Mouse (Mus musculus) spleen, postnatal 14 days (tissue): ENCODE measurements around the gene Gm15013.
"Not testable (repeated sequence)": the region's sequence is repeated elsewhere in the genome, so short reads cannot be mapped to it uniquely, and the experiment has no call there.

ENCODE experiments used
- DNase-seq, 2 experiments: peaks; one replicate each; pipeline ENCODE4 v3.0.0; 2021 to 2022; ENCODE audit warnings: low spot score in 2 of 2

Gene Gm15013

DNA sequence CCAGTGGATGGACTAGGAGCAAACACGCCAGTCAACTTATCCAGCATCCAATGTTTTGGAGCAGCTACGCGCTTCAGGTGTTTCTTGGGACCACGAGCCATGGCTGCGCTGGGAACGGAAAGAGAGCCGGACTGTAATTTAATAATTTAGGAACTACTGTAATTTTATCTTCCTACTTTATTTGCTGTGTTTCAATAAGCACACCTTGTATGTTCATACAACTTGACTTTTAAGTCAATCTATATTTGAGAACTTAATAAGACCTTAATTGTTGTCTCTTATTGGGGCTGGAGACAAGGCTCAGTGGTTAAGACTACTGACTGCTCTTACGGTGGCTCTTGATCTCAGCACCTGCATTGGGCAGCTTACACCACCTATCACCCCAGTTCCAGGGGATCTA lies at the start of gene Gm15013:
Gene Gm15013 (minus strand): TSS at position 101 of the 400 bp plus-strand sequence.
- no peak for DNase-seq

- no peak for DNase-seq
These were observed 48.3 kb upstream of the Gm15013 start for GRCm38 (mm10) chrX:139762546-139762945.

DNA sequence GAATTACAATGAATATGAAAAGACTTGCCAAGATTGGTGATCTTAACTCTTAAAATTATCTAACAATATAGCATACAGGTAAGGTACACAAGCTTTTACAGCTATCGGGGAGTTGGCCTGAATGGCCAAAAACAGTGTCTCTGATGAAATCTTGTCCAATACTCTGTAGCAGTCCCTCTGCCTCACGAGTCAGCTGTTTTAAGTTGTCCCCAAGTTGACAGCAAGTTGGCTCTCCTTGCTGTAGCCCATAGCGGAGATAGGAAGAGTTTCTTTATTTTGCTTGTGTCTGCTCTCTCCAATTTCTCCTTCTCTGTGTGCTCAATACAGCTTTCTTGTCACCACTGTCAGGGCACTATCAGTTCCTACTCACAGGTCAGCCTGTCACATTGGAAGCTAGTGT lies 44.4 kb upstream of the Gm15013 start:
- DNase-seq: not testable (repeated sequence)

GRCm38 (mm10) chrX:139751855-139752254 lies 37.6 kb upstream of the Gm15013 start:
- DNase-seq: peak in 1 of 2 experiments; percentile 21

DNA sequence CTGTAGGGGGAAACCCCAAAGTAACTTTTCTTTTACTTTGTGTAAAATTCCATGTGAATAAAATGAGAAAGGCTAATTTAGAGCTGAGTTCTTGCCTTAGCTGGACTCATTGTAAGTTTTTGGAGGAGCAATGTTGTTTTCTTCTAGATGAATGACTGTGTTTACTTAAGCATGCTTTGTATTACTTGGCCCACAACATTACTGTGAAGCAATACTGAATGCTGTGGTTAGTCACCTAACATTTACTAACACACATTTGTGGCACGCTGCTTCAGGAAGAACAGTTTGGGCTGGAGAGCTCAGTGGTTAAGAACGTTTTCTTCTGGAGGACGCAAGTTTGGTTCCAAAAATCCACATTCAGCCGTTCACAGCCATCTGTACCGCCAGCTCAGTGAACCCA lies 22.8 kb upstream of the Gm15013 start:
- DNase-seq: no peak

DNA sequence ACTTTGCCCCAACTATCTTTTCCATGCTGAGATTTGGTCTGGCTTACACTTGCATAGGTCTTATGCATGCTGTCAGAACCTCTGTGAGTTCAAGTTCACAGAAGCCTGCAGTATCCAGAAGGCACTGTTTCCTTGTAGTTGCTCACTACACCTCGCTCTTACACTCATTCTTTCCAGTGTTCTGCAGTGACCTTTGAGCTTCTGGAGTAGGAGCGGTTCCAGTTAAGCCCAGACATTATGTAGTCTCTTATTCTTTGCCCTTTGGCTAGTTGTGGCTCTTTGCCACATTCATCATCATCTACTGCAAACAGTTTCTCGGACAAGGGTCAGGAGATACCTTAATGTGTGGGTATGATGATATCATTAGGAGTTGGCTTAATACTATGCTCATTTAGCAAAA lies 16.3 kb upstream of the Gm15013 start:
- no peak for DNase-seq

DNA sequence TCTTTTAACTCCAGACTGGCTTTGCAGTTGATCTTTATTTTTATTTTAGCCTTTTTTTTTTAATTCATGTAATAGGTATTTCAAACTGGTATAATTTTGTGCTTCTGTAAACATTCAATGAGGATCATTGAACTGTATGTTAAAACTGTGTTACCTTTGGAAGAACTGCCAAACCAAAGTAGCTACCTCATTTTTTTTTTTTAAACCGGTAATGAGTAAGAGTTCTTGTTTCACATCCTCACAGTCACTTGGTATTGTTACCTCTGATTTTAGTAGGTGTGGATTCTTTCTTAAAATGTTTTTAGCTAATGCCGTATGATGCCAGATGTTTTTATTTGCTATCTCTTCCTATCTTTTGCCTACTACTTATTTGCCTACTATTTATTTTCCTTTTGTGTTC lies 8.1 kb upstream of the Gm15013 start:
- no peak for DNase-seq

DNA sequence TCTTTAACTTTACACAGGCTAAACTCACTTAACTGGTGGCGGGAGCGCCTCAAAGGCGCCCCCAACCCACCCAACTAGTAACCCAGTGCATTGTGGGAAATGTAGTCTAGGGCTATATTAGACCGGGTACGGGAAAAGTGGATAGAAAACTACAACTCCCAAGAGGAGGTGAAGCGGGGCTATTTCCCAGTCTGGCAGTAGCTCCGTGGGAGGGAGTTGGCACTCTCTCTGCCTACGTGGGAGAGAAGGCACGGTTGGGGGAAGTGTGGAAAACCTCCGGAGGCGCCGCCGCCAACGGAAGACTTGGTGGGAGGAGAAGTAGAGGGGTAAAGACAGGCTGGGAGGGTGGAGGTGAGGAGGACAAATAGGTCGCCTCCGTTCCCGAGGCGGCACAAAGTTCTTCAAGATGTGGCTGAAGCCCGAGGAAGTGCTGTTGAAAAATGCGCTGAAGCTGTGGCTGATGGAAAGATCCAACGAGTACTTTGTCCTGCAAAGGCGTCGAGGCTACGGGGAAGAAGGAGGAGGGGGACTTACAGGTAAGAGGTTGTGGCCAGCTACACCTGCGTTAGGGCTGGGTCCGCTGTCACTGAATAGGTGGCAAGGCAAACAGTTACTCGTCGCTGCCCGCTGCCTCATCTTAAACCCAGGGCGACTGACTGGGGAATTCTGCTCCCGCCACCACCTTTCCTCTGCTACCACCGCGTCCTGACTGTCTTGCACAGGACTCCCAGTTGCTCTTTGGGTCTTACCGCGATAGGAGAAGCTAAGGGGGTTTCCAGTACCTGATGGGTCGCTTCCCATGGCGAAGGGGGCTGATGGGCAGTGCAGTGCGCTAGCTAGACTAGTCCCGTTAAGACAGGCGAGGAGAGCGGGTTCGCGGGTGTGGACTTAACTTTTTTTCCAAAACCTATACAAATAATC lies 29.2 kb downstream of the Gm15013 start, which contains the start of gene Tbc1d8b:
Gene Tbc1d8b (plus strand): TSS at position 222 of the 921 bp plus-strand sequence.
- DNase-seq: peak; percentile 11 to 18

- DNase-seq: no peak
These were observed 29.9 kb downstream of the Gm15013 start for GRCm38 (mm10) chrX:139684410-139684774.

GRCm38 (mm10) chrX:139665829-139666228 lies 48.5 kb downstream of the Gm15013 start:
- no peak for DNase-seq
